Mouse (Mus musculus) lung, postnatal 0 days (tissue): ENCODE measurements around the gene Gm10563. TPM values are rescaled to one million over a fixed set of nuclear protein-coding genes. Genes with fewer than 3 reads are reported as not detected.

Experiments used
- ATAC-seq: fragments of 200-750 bp; cut with Nextera tagmentation; 2 replicates; pipeline ENCODE4 v1.8.0; 2017; ENCODE audit warnings: moderate library complexity
- DNase-seq: peaks from one replicate; pipeline ENCODE4 v3.0.0-alpha.2; 2016; ENCODE audit warnings: low spot score
- H3K27ac ChIP-seq: fragments of 300-500 bp; sonication (generic); 2 replicates; pipeline ENCODE4 v1.5.1; 2014; ENCODE audit warnings: antibody characterized with exemption, mild to moderate bottlenecking, low read length, mixed read lengths
- H3K27me3 ChIP-seq: fragments of 300-500 bp; sonication (generic); replicated peaks from 2 replicates; pipeline ENCODE4 v1.6.1; 2014; ENCODE audit warnings: low read length, mixed read lengths; ENCODE audit not compliant: insufficient read depth
- H3K36me3 ChIP-seq: fragments of 300-500 bp; sonication (generic); 2 replicates; pipeline ENCODE4 v1.6.1; 2014; ENCODE audit warnings: low read length, mixed read lengths; ENCODE audit not compliant: insufficient read depth
- H3K4me1 ChIP-seq: fragments of 300-500 bp; sonication (generic); 2 replicates; pipeline ENCODE4 v1.6.1; 2014; ENCODE audit warnings: antibody characterized with exemption, low read depth, low read length, mixed read lengths; ENCODE audit not compliant: insufficient read depth
- H3K4me2 ChIP-seq: fragments of 300-500 bp; sonication (generic); replicated peaks from 2 replicates; pipeline ENCODE4 v1.6.1; 2014; ENCODE audit warnings: low read depth, mild to moderate bottlenecking, low read length, moderate library complexity, mixed read lengths
- H3K4me3 ChIP-seq: fragments of 300-500 bp; sonication (generic); 2 replicates; pipeline ENCODE4 v1.5.1; 2014; ENCODE audit warnings: low read depth, low read length
- H3K9ac ChIP-seq: fragments of 300-500 bp; sonication (generic); replicated peaks from 2 replicates; pipeline ENCODE4 v1.6.1; 2014; ENCODE audit warnings: low read depth, mild to moderate bottlenecking
- H3K9me3 ChIP-seq: fragments of 300-500 bp; sonication (generic); 2 replicates; pipeline ENCODE4 v1.6.1; 2016; ENCODE audit warnings: low read length, mixed read lengths
- CTCF ChIP-seq: IDR thresholded peaks from 2 replicates; pipeline ENCODE4 v1.5.1; 2016; ENCODE audit warnings: antibody characterized with exemption, mild to moderate bottlenecking
- EP300 ChIP-seq: IDR thresholded peaks from 2 replicates; pipeline ENCODE4 v1.6.1; 2016; ENCODE audit warnings: antibody characterized with exemption, mild to moderate bottlenecking, control low read depth
- WGBS: fragments of 180-500 bp; shearing (Covaris S2); extraction: QIAGEN DNeasy Blood & Tissue Kit; methylation state at CpG from one replicate; pipeline ENCODE4 v1.1.7; 2014; 5-methylcytosine and 5-hydroxymethylcytosine counted together
- polyA plus RNA-seq: library from polyadenylated mRNA; unstranded; fragments of >200 nt; fragmentation: Nextera tagmentation; extraction: Ambion mirVana; gene quantifications from 2 replicates; pipeline ENCODE4 v1.2.1, GENCODE M21; 2015

The Gm10563 gene
- polyA plus RNA-seq, 1 experiment from 2014 or later = not detected

DNA sequence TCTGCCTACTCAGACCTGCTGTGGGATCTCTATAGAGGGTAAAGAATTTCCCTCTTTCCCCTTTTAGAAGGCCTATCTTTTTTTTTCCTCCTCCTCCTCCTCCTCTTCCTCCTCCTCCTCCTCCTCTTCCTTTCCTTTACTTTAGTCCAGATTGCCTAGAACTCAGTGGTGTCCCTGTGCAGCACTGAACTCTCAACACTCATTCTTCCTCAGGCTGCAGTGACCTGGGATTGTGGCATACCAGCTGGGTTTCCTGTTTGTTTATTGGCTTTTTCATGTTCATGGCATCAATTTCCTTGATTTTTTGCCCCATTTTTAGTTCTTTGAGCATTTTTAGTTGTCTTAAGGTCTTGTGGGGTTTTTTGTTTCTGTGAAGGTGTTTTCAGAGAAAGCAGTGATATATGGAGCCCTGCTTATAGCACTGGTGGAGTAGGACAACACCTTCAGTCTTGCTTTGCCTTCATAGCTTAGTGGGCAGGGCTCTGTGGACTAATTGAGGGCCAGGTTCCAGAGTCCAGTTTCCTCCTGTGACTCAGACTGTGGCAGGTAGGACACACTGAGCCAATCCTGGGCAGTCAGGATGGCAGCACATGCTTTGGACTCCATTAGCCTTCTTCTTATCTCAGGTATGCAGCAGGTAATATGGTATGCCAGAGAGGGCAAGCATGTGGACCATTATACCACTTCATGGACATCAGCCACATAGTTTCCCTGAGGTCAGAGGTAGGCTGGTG, 9.3 kb downstream of the Gm10563 start:
- TF ChIP-seq CTCF (no peak), EP300 (no peak)
- Histone ChIP-seq H3K4me1 (no peaks in the 10 kb centered on the region), H3K27ac (no peak overlapping the region), H3K4me3 (no peak overlapping the region), H3K9me3 (no peaks in the 10 kb centered on the region), H3K9ac (no peak overlapping the region), H3K4me2 (no peak overlapping the region), H3K27me3 (no peaks in the 10 kb centered on the region), H3K36me3 (peaks cover 68% of the 10 kb centered on the region)
- ATAC-seq = no peak
- DNase-seq = no peak

DNA sequence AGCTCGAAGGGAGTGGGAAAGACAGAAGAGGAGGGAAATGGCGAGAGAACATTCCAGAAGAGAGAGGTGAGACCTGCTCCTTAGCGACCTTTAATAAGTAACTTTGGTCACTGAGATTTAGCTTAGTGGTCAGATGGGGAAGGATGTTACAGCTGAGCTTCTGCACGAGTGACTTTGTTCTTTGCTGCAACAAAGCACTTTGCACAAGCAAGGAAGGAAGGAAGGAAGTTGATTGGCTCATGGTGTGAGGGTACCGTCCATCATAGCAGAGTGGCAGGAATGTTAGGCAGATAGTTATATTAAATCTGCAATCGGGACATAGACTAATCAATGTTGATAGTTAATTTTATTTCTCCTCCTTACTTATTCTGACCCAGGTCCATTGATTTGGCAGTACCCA, 14.9 kb downstream of the Gm10563 start:
- DNase-seq (no peak), ATAC-seq (no peak)
- Histone ChIP-seq H3K27me3 (no peaks in the 10 kb centered on the region), H3K27ac (no peak overlapping the region), H3K4me2 (no peak overlapping the region), H3K36me3 (peaks cover 37% of the 10 kb centered on the region), H3K9ac (no peak overlapping the region), H3K4me3 (no peak overlapping the region), H3K4me1 (no peaks in the 10 kb centered on the region; the same call in 1 of the 2 replicates), H3K9me3 (no peaks in the 10 kb centered on the region)
- WGBS = 68% methylated on average over 6 of the region's 6 CpGs
- TF ChIP-seq EP300 = no peak
- TF ChIP-seq CTCF = no peak

DNA sequence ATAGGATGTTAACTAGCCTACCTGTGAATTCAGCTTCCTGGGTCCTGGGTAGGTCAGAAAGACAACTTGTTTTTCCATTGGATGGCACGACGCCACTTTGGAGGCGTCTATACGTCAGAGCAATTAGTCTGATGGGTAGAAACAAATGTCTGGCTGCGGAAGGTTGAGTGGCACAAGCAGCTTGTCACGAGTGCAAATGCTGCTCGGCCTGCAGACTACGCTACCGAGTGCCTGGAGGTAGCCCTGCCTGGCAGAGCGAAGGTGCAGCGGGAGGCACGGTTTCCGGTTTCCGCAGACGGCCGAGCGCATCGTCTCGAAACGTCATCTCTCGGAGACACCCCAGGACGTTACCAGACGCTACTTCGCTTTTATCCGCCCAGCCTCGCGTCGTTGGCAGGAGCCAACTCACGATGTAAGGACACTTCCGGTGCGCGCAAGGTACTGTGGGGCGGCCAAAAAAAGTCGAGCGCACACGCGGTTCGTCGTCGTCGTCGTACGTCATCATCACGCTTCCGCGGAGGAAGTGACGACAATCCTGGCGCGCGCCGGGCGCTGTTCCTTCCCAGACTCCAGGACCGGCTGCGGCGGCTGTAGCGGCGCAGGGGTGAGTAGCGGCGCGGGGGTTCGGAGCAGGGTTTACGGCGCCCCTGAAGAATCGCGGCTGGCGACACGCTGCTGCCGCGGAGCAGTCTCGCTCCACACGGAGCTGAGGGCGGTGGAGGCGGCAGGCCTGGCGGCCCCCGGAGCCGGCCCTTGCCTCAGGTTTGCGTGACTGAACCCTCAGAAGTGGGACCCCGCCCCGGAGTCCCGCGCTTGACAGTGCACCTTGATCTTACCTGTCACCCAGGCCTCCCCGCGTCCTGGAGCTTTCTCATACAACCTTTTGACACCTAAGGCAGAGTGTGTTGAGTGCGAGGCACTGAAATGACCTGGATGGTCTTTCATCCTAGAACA, 20.6 kb downstream of the Gm10563 start, which contains the start of gene Cdk11b:
Cdk11b (plus strand) TSS at position 517 of the 954 bp plus-strand sequence.
- peak within 1 kb of the TSS; percentile 82 for H3K4me2 ChIP-seq
- H3K4me3 ChIP-seq = peak within 1 kb of the TSS; percentile 96
- H3K4me1 ChIP-seq = peaks cover 4% of the 10 kb centered on the region; the same call in 1 of the 2 replicates
- peak within 1 kb of the TSS; percentile 84 for H3K9ac ChIP-seq
- H3K36me3 ChIP-seq = peaks cover 12% of the 10 kb centered on the region; the same call in 1 of the 2 replicates
- ATAC-seq = peak; percentile 100
- H3K9me3 ChIP-seq = no peaks in the 10 kb centered on the region
- 1% methylated on average over 84 of the region's 84 CpGs for WGBS
- DNase-seq = peak; percentile 100
- H3K27ac ChIP-seq = peak within 1 kb of the TSS; percentile 89
- H3K27me3 ChIP-seq = no peaks in the 10 kb centered on the region
- TF ChIP-seq CTCF (no peak), EP300 (no peak)

DNA sequence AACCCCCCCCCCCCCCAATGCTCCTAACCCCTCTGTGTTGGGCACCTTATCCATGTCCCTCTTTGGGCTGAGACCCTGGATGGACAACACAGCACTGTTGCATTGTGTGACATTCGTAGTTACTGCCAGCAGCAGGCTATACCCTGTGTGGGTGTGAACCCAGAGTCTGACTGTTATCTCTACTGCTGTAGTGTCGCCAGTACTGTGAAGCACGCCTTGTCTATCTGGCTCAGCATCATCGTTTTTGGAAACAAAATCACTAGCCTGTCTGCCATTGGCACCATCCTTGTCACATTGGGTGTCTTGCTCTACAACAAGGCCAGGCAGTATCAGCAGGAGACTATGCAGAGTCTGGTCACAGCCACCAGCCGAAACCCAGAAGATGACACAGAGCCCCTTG, 26.9 kb downstream of the Gm10563 start:
- Histone ChIP-seq H3K4me2 (no peak overlapping the region), H3K4me1 (no peaks in the 10 kb centered on the region), H3K9me3 (no peaks in the 10 kb centered on the region), H3K9ac (no peak overlapping the region), H3K4me3 (no peak overlapping the region), H3K27ac (no peak overlapping the region), H3K36me3 (peaks cover 27% of the 10 kb centered on the region), H3K27me3 (no peaks in the 10 kb centered on the region)
- WGBS = 86% methylated on average over 5 of the region's 5 CpGs
- TF ChIP-seq CTCF (no peak), EP300 (no peak)
- DNase-seq (no peak), ATAC-seq (no peak)

- Histone ChIP-seq H3K4me2 (no peak overlapping the region), H3K9me3 (no peaks in the 10 kb centered on the region), H3K4me3 (no peak overlapping the region), H3K27me3 (no peaks in the 10 kb centered on the region), H3K9ac (no peak overlapping the region), H3K36me3 (peaks cover 31% of the 10 kb centered on the region), H3K27ac (no peak overlapping the region), H3K4me1 (no peaks in the 10 kb centered on the region)
- DNase-seq (no peak), ATAC-seq (no peak)
- WGBS = 83% methylated on average over 3 of the region's 3 CpGs
- no peak for TF ChIP-seq CTCF
- TF ChIP-seq EP300 = no peak
Measured at GRCm38 (mm10) chr4:155613264-155613663, 31.9 kb downstream of the Gm10563 start.

GRCm38 (mm10) chr4:155611860-155612259, 33.3 kb downstream of the Gm10563 start:
- Histone ChIP-seq H3K4me1 (no peaks in the 10 kb centered on the region), H3K4me3 (no peak overlapping the region), H3K4me2 (no peak overlapping the region), H3K36me3 (peaks cover 25% of the 10 kb centered on the region), H3K27ac (no peak overlapping the region), H3K9ac (no peak overlapping the region), H3K9me3 (no peaks in the 10 kb centered on the region), H3K27me3 (no peaks in the 10 kb centered on the region)
- DNase-seq (no peak), ATAC-seq (no peak)
- WGBS = 91% methylated on average over 3 of the region's 3 CpGs
- TF ChIP-seq EP300 (no peak), CTCF (no peak)
